8 mouse cellular contexts compared by ENCODE assay signal in the genomic region with DNA sequence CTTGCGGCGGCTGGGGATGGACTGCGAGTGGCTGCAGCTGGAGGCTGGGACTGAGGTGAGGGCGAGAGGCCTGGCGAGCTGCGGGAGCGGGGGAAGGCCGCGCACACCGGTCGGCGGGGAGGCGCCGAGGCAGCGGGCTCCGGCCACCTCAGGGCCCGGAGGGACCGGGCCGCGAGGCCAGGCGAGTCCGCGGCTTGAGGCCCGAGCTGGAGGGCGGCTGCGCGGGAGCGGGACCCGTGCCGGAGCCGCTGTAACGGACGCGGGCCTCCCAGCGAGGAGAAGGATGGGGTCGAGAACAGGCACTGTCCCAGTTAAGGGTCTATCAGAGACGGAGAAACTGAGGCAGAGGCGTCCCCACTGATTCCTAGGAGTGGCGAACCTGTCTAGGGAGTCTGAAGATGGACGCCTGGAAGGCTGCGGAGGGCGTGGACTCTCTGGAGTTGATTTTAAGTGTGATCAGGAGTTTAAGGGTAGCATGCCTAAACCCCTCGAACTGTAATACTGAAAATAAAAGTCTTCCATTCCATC. TPM values are rescaled to one million over a fixed set of nuclear protein-coding genes. Genes with fewer than 3 reads are reported as not detected.
A peak's percentile ranks its signal among the peaks of the same experiment; 100 is the strongest.
DNase-seq lines count a peak whose midpoint lies in the region; ATAC-seq and TF ChIP-seq lines count a peak whose summit lies in the region.

No protein-coding gene starts in this region.

- TF ChIP-seq POLR2A in CH12.LX (IDR thresholded peaks at IDR 0.05; ENCODE audit: low read depth, low read length), result no peak

- dilution Hi-C loops in CH12.LX (cut with MboI; ENCODE audit: extremely low pct_ligation_motif_present, extremely low pct_unique_long_range_greater_than_20kb, low sequenced_read_pairs), result no loop called here

- intact Hi-C loops in heart, postnatal 10 days (cut with DNase I), result loop anchor here (2.0 kb wide), 1 partner anchor 46 kb away; a partner anchor contains a TSS

- H3K4me3 ChIP-seq in heart, embryonic 10.5 days, result peak overlapping the region; percentile 98
- peak overlapping the region; percentile 81 to 94 (median 85) for H3K4me3 ChIP-seq in CH12.LX (replicated peaks in 1 of 3; ENCODE audit: low read depth in 2 of 3, low read length in 2 of 3, poor library complexity in 1 of 3)
- peak overlapping the region; percentile 100 for H3K4me3 ChIP-seq in embryonic facial prominence, embryonic 13.5 days
- peak overlapping the region; percentile 97 for H3K4me3 ChIP-seq in limb, embryonic 11.5 days (ENCODE audit: low read depth, low read length)
- H3K4me3 ChIP-seq in neural tube, embryonic 15.5 days (replicated peaks), result peak overlapping the region; percentile 67

- in situ Hi-C loops in CH12.LX (cut with MboI; ENCODE audit: low pct_ligation_motif_present, low pct_unique_long_range_greater_than_20kb, low sequenced_read_pairs), result loop anchor here (25.0 kb wide), 1 partner anchor 247 kb away; no protein-coding TSS in a partner anchor

- ATAC-seq in embryonic facial prominence, embryonic 13.5 days (ENCODE audit: insufficient number of reproducible peaks, insufficient read depth, low FRiP score, low TSS enrichment, low read depth), result peak; percentile 11; the same call in 1 of the 2 replicates
- ATAC-seq in limb, embryonic 11.5 days (ENCODE audit: insufficient number of reproducible peaks, low FRiP score, low TSS enrichment, low read depth), result peak; percentile 9; the same call in 1 of the 2 replicates
- peak; percentile 61 for ATAC-seq in neural tube, embryonic 15.5 days (ENCODE audit: low FRiP score)

- H3K27ac ChIP-seq in heart, embryonic 10.5 days, result peak overlapping the region; percentile 98
- H3K27ac ChIP-seq in CH12.LX (ENCODE audit: insufficient read depth, low read depth), result peak overlapping the region; percentile 76
- peak overlapping the region; percentile 98 for H3K27ac ChIP-seq in embryonic facial prominence, embryonic 13.5 days
- H3K27ac ChIP-seq in limb, embryonic 11.5 days (replicated peaks; ENCODE audit: low read depth, low read length), result peak overlapping the region; percentile 95
- peak overlapping the region; percentile 87 for H3K27ac ChIP-seq in neural tube, embryonic 15.5 days (replicated peaks)

- no peak for DNase-seq in heart, embryonic 10.5 days (ENCODE audit: low spot score)
- no peak for DNase-seq in heart, postnatal 10 days
- peak; percentile 12 for DNase-seq in CH12.LX (ENCODE audit: extremely low read depth)
- DNase-seq in limb, embryonic 11.5 days (ENCODE audit: low spot score), result peak; percentile 48
- DNase-seq in cerebellum, postnatal 10 days, result no peak
- no peak for DNase-seq in gastrocnemius, adult 18-20 months (ENCODE audit: low spot score)

- H3K9ac ChIP-seq in CH12.LX (ENCODE audit: insufficient read depth, low read depth), result peak overlapping the region; percentile 78
- H3K9ac ChIP-seq in embryonic facial prominence, embryonic 13.5 days, result peak overlapping the region; percentile 99
- peak overlapping the region; percentile 98 for H3K9ac ChIP-seq in limb, embryonic 11.5 days (ENCODE audit: low read length)
- peak overlapping the region; percentile 79 for H3K9ac ChIP-seq in neural tube, embryonic 15.5 days (replicated peaks)

- H3K36me3 ChIP-seq in heart, embryonic 10.5 days, result peaks cover 21% of the 10 kb centered on the region
- H3K36me3 ChIP-seq in CH12.LX (replicated peaks in 1 of 2; ENCODE audit: control insufficient read depth in 1 of 2, insufficient read depth in 1 of 2, low read length in 1 of 2), result peaks cover 8 to 34% of the 10 kb centered on the region in 2 experiments
- peaks cover 17% of the 10 kb centered on the region for H3K36me3 ChIP-seq in embryonic facial prominence, embryonic 13.5 days
- H3K36me3 ChIP-seq in limb, embryonic 11.5 days (ENCODE audit: control insufficient read depth, insufficient read depth, low read length), result peaks cover 2% of the 10 kb centered on the region; the same call in 1 of the 2 replicates
- peaks cover 18% of the 10 kb centered on the region for H3K36me3 ChIP-seq in neural tube, embryonic 15.5 days

- H3K4me2 ChIP-seq in CH12.LX (ENCODE audit: insufficient read depth, low read depth, poor library complexity, severe bottlenecking), result peak overlapping the region; percentile 73
- peak overlapping the region; percentile 90 for H3K4me2 ChIP-seq in embryonic facial prominence, embryonic 13.5 days
- peak overlapping the region; percentile 90 for H3K4me2 ChIP-seq in limb, embryonic 11.5 days (ENCODE audit: low read depth, severe bottlenecking)
- peak overlapping the region; percentile 84 for H3K4me2 ChIP-seq in neural tube, embryonic 15.5 days

- H3K79me2 ChIP-seq in CH12.LX (replicated peaks; ENCODE audit: control insufficient read depth, extremely low read depth, insufficient read depth, poor library complexity, severe bottlenecking), result peaks cover 29% of the 10 kb centered on the region

- TF ChIP-seq EP300 in CH12.LX (IDR thresholded peaks at IDR 0.05; ENCODE audit: low read length), result no peak

- no peaks in the 10 kb centered on the region for H3K9me3 ChIP-seq in heart, embryonic 10.5 days
- no peaks in the 10 kb centered on the region for H3K9me3 ChIP-seq in CH12.LX (replicated peaks; ENCODE audit: low read length)
- H3K9me3 ChIP-seq in embryonic facial prominence, embryonic 13.5 days, result no peaks in the 10 kb centered on the region
- no peaks in the 10 kb centered on the region for H3K9me3 ChIP-seq in limb, embryonic 11.5 days (ENCODE audit: control insufficient read depth, low read length)
- H3K9me3 ChIP-seq in neural tube, embryonic 15.5 days (replicated peaks), result no peaks in the 10 kb centered on the region

- no peak for TF ChIP-seq RAD21 in CH12.LX (IDR thresholded peaks at IDR 0.05; ENCODE audit: low read depth, low read length)

- no peak for TF ChIP-seq CTCF in CH12.LX (conservative IDR thresholded peaks at IDR 0.05 in 1 of 2, IDR thresholded peaks at IDR 0.05 in 1 of 2; ENCODE audit: low read depth in 2 of 2, low read length in 2 of 2)

- H3K27me3 ChIP-seq in heart, embryonic 10.5 days (ENCODE audit: insufficient read depth, poor library complexity, severe bottlenecking), result no peaks in the 10 kb centered on the region
- H3K27me3 ChIP-seq in CH12.LX (replicated peaks), result no peaks in the 10 kb centered on the region
- H3K27me3 ChIP-seq in embryonic facial prominence, embryonic 13.5 days, result no peaks in the 10 kb centered on the region
- H3K27me3 ChIP-seq in limb, embryonic 11.5 days (ENCODE audit: control insufficient read depth, insufficient read depth, low read length), result no peaks in the 10 kb centered on the region
- H3K27me3 ChIP-seq in neural tube, embryonic 15.5 days (replicated peaks), result no peaks in the 10 kb centered on the region

- peaks cover 35% of the 10 kb centered on the region for H3K4me1 ChIP-seq in heart, embryonic 10.5 days
- peaks cover 5 to 26% of the 10 kb centered on the region in 2 experiments for H3K4me1 ChIP-seq in CH12.LX (ENCODE audit: control insufficient read depth in 1 of 2, insufficient read depth in 2 of 2)
- H3K4me1 ChIP-seq in embryonic facial prominence, embryonic 13.5 days, result peaks cover 36% of the 10 kb centered on the region
- peaks cover 10% of the 10 kb centered on the region; the same call in 1 of the 2 replicates for H3K4me1 ChIP-seq in limb, embryonic 11.5 days (ENCODE audit: control insufficient read depth, insufficient read depth, low read length)
- H3K4me1 ChIP-seq in neural tube, embryonic 15.5 days, result peaks cover 34% of the 10 kb centered on the region

- WGBS in heart, embryonic 10.5 days, result under 1% methylated on average over 43 of the region's 43 CpGs
- WGBS in embryonic facial prominence, embryonic 13.5 days, result under 1% methylated on average over 43 of the region's 43 CpGs
- under 1% methylated on average over 41 of the region's 43 CpGs for WGBS in limb, embryonic 11.5 days
- 0% methylated on average over 40 of the region's 43 CpGs for WGBS in neural tube, embryonic 15.5 days

TF ChIP-seq in CH12.LX, 34 proteins besides CTCF, POLR2A, EP300 and RAD21 (continues in another document):
- TF ChIP-seq GABPA (IDR thresholded peaks at IDR 0.05; ENCODE audit: insufficient replicate concordance, low read depth, low read length) (no peak), ZMIZ1 (IDR thresholded peaks at IDR 0.05; ENCODE audit: low read depth, low read length) (no peak), MAFK (IDR thresholded peaks at IDR 0.05; ENCODE audit: insufficient replicate concordance, low read length) (no peak)

RNA-seq across cellular contexts. Expression of a gene that starts 0.4 kb away (rescaled TPM):
- 2.3 and 2.4 TPM in 2 replicates for polyA plus RNA-seq in heart, embryonic 10.5 days (2016; fragmentation: Nextera tagmentation; extraction: Ambion mirVana)
- 1 to 10 TPM; 1.4 to 2.0 TPM for total RNA-seq in heart, postnatal 10 days (2021)
- total RNA-seq in CH12.LX (2012; rRNA removed) (4.2 TPM in 2 replicates), CH12.LX (2014; rRNA removed) (3.6 and 4.1 TPM in 2 replicates)
- 3.5 and 3.7 TPM in 2 replicates for polyA plus RNA-seq in CH12.LX (2012; ENCODE audit: insufficient read length, low read depth)
- polyA plus RNA-seq in embryonic facial prominence, embryonic 13.5 days (2015; fragmentation: Nextera tagmentation; extraction: Ambion mirVana), result 3.0 and 3.6 TPM in 2 replicates
- polyA plus RNA-seq in limb, embryonic 11.5 days (2014; fragmentation: Nextera tagmentation; extraction: Ambion mirVana), result 2.9 and 3.1 TPM in 2 replicates
- 1.7 and 2.4 TPM in 2 replicates for polyA plus RNA-seq in neural tube, embryonic 15.5 days (2015; fragmentation: Nextera tagmentation; extraction: Ambion mirVana)
- under 1 TPM; 0.66 to 0.71 TPM for total RNA-seq in gastrocnemius, adult 18-20 months (2021)

RNA-seq across cellular contexts. Expression of a gene that starts 0.5 kb away (rescaled TPM):
- polyA plus RNA-seq in heart, embryonic 10.5 days (2016; fragmentation: Nextera tagmentation; extraction: Ambion mirVana), result 70.9 and 85.7 TPM in 2 replicates
- 10 to 100 TPM; 25.2 to 26.1 TPM for total RNA-seq in heart, postnatal 10 days (2021)
- 33.7 and 35.4 TPM in 2 replicates for total RNA-seq in CH12.LX (2012; rRNA removed)
- 29.9 and 30.9 TPM in 2 replicates for total RNA-seq in CH12.LX (2014; rRNA removed)
- 38.8 and 41.2 TPM in 2 replicates for polyA plus RNA-seq in CH12.LX (2012; ENCODE audit: insufficient read length, low read depth)
- polyA plus RNA-seq in embryonic facial prominence, embryonic 13.5 days (2015; fragmentation: Nextera tagmentation; extraction: Ambion mirVana), result 94.6 and 107 TPM in 2 replicates
- 116 TPM in 2 replicates for polyA plus RNA-seq in limb, embryonic 11.5 days (2014; fragmentation: Nextera tagmentation; extraction: Ambion mirVana)
- polyA plus RNA-seq in neural tube, embryonic 15.5 days (2015; fragmentation: Nextera tagmentation; extraction: Ambion mirVana), result 78.0 and 78.6 TPM in 2 replicates
- 10 to 100 TPM; 17.4 to 20.1 TPM for total RNA-seq in gastrocnemius, adult 18-20 months (2021)

RNA-seq across cellular contexts. Expression of a gene that starts 45.3 kb away (rescaled TPM):
- 119 and 122 TPM in 2 replicates for polyA plus RNA-seq in heart, embryonic 10.5 days (2016; fragmentation: Nextera tagmentation; extraction: Ambion mirVana)
- total RNA-seq in heart, postnatal 10 days (2021), result 10 to 100 TPM; 59.5 to 63.4 TPM
- 88.8 and 95.3 TPM in 2 replicates for total RNA-seq in CH12.LX (2012; rRNA removed)
- total RNA-seq in CH12.LX (2014; rRNA removed), result 96.9 and 105 TPM in 2 replicates
- polyA plus RNA-seq in CH12.LX (2012; ENCODE audit: insufficient read length, low read depth), result 135 and 152 TPM in 2 replicates
- 126 and 133 TPM in 2 replicates for polyA plus RNA-seq in embryonic facial prominence, embryonic 13.5 days (2015; fragmentation: Nextera tagmentation; extraction: Ambion mirVana)
- polyA plus RNA-seq in limb, embryonic 11.5 days (2014; fragmentation: Nextera tagmentation; extraction: Ambion mirVana), result 117 and 125 TPM in 2 replicates
- polyA plus RNA-seq in neural tube, embryonic 15.5 days (2015; fragmentation: Nextera tagmentation; extraction: Ambion mirVana), result 106 and 119 TPM in 2 replicates
- 10 to 100 TPM; 39.4 to 43.5 TPM for total RNA-seq in gastrocnemius, adult 18-20 months (2021)

Comparison
In these comparisons a context has a peak if more than half of its experiments do, and no peak if none do; other contexts are left out.
1. DNase-seq: peak in CH12.LX (single experiment) and limb, embryonic 11.5 days (single experiment); none in heart, embryonic 10.5 days (single experiment), heart, postnatal 10 days (0 of 2), cerebellum, postnatal 10 days (0 of 2) and gastrocnemius, adult 18-20 months (single experiment).
2. ATAC-seq: peak in every context shown above with its lines; median percentile 61 in neural tube, embryonic 15.5 days; 11 in embryonic facial prominence, embryonic 13.5 days; 9 in limb, embryonic 11.5 days.
3. Peak in every context shown above with its lines, with median percentiles within 50 percentile points of each other: H3K27ac ChIP-seq, H3K4me3 ChIP-seq, H3K4me2 ChIP-seq and H3K9ac ChIP-seq.